20 mouse cellular contexts compared by ENCODE assay signal in genomic region chr12:5698778-5699454, GRCm38 (mm10).
DNase-seq lines count a peak whose midpoint lies in the region; ATAC-seq lines count a peak whose summit lies in the region.
"Had no signal": no experiment of that assay in that cellular context is flagged by ENCODE, and none has a peak within 500 bp of the region (broad histone marks: within the 10 kb centered on the region; RNA-seq: fewer than 3 reads in every experiment).

No protein-coding gene starts in this region.

- no peak overlapping the region for H3K4me3 ChIP-seq in forebrain, embryonic 15.5 days
- no peak overlapping the region for H3K4me3 ChIP-seq in forebrain, embryonic 11.5 days (ENCODE audit: low read depth, low read length)
- H3K4me3 ChIP-seq in midbrain, embryonic 13.5 days (replicated peaks), result no peak overlapping the region
- H3K4me3 ChIP-seq in midbrain, embryonic 11.5 days (ENCODE audit: low read depth, low read length), result no peak overlapping the region
- H3K4me3 ChIP-seq: left cerebral cortex, adult 2 months; limb, embryonic 13.5 days had no signal

- H3K36me3 ChIP-seq in forebrain, embryonic 15.5 days, result no peaks in the 10 kb centered on the region
- H3K36me3 ChIP-seq in forebrain, embryonic 11.5 days (ENCODE audit: control insufficient read depth, insufficient read depth, low read length), result no peaks in the 10 kb centered on the region
- no peaks in the 10 kb centered on the region for H3K36me3 ChIP-seq in midbrain, embryonic 13.5 days
- no peaks in the 10 kb centered on the region for H3K36me3 ChIP-seq in midbrain, embryonic 11.5 days (ENCODE audit: control insufficient read depth, insufficient read depth, low read length)
- H3K36me3 ChIP-seq: limb, embryonic 13.5 days had no signal

- peak; percentile 86 for ATAC-seq in forebrain, embryonic 15.5 days (replicated peaks)
- ATAC-seq in forebrain, embryonic 11.5 days (replicated peaks; ENCODE audit: low FRiP score), result no peak
- ATAC-seq in midbrain, embryonic 13.5 days, result peak; percentile 66; the same call in 1 of the 2 replicates
- no peak for ATAC-seq in midbrain, embryonic 11.5 days (ENCODE audit: low FRiP score)
- ATAC-seq: activated CD4-positive, CD25-positive, alpha-beta regulatory T cell, adult 4 months; inflammation-experienced regulatory T-cells, adult 6 months; Patski had no signal

- no peaks in the 10 kb centered on the region for H3K27me3 ChIP-seq in forebrain, embryonic 15.5 days
- H3K27me3 ChIP-seq in forebrain, embryonic 11.5 days (ENCODE audit: control insufficient read depth, insufficient read depth, low read length), result no peaks in the 10 kb centered on the region
- H3K27me3 ChIP-seq in midbrain, embryonic 13.5 days, result no peaks in the 10 kb centered on the region
- H3K27me3 ChIP-seq in midbrain, embryonic 11.5 days (ENCODE audit: control insufficient read depth, insufficient read depth, low read length), result no peaks in the 10 kb centered on the region
- H3K27me3 ChIP-seq: limb, embryonic 13.5 days had no signal

- H3K9me3 ChIP-seq in forebrain, embryonic 15.5 days, result no peaks in the 10 kb centered on the region
- no peaks in the 10 kb centered on the region for H3K9me3 ChIP-seq in forebrain, embryonic 11.5 days (ENCODE audit: control insufficient read depth, low read length)
- H3K9me3 ChIP-seq in midbrain, embryonic 13.5 days, result no peaks in the 10 kb centered on the region
- H3K9me3 ChIP-seq in midbrain, embryonic 11.5 days (ENCODE audit: control insufficient read depth, low read length), result no peaks in the 10 kb centered on the region
- H3K9me3 ChIP-seq: limb, embryonic 13.5 days had no signal

- peaks cover 21% of the 10 kb centered on the region for H3K4me1 ChIP-seq in forebrain, embryonic 15.5 days
- H3K4me1 ChIP-seq in forebrain, embryonic 11.5 days (replicated peaks; ENCODE audit: control insufficient read depth, insufficient read depth, low read length), result no peaks in the 10 kb centered on the region
- no peaks in the 10 kb centered on the region for H3K4me1 ChIP-seq in midbrain, embryonic 13.5 days (replicated peaks)
- no peaks in the 10 kb centered on the region for H3K4me1 ChIP-seq in midbrain, embryonic 11.5 days (ENCODE audit: control insufficient read depth, insufficient read depth, low read length)
- H3K4me1 ChIP-seq: limb, embryonic 13.5 days had no signal

- DNase-seq in forebrain, embryonic 11.5 days (ENCODE audit: low spot score), result no peak
- no peak for DNase-seq in midbrain, embryonic 11.5 days (ENCODE audit: low spot score, missing footprints)
- peak; percentile 45 for DNase-seq in brain, embryonic 18.5 days (ENCODE audit: low read depth, low spot score)
- peak; percentile 24 for DNase-seq in retina, postnatal 7 days (ENCODE audit: low read depth, low spot score)
- no peak for DNase-seq in MN1 (ENCODE audit: low spot score)
- DNase-seq: adrenal gland, postnatal 36 days; B cell, adult 2 months; cerebellum, adult 9-11 months; embryo, embryonic 11 days; gastrocnemius, postnatal 14 days; kidney, adult 8-10 months; kidney, postnatal 25 days; thymus, postnatal 4 days had no signal

- 20% methylated on average over 8 of the region's 8 CpGs for WGBS in forebrain, embryonic 15.5 days
- WGBS in forebrain, embryonic 11.5 days, result 83% methylated on average over 8 of the region's 8 CpGs
- WGBS in midbrain, embryonic 13.5 days, result 53% methylated on average over 8 of the region's 8 CpGs
- WGBS in midbrain, embryonic 11.5 days, result 87% methylated on average over 8 of the region's 8 CpGs

- no peak overlapping the region; the same call in 1 of the 2 replicates for H3K27ac ChIP-seq in forebrain, embryonic 15.5 days (replicated peaks)
- H3K27ac ChIP-seq in forebrain, embryonic 11.5 days (ENCODE audit: low read depth, low read length), result no peak overlapping the region
- H3K27ac ChIP-seq in midbrain, embryonic 13.5 days, result no peak overlapping the region
- H3K27ac ChIP-seq in midbrain, embryonic 11.5 days (ENCODE audit: low read depth, low read length), result no peak overlapping the region
- H3K27ac ChIP-seq: left cerebral cortex, adult 2 months; limb, embryonic 13.5 days had no signal

- no peak overlapping the region for H3K9ac ChIP-seq in forebrain, embryonic 15.5 days (replicated peaks)
- H3K9ac ChIP-seq in forebrain, embryonic 11.5 days (ENCODE audit: low read length), result no peak overlapping the region
- H3K9ac ChIP-seq in midbrain, embryonic 13.5 days (replicated peaks), result no peak overlapping the region
- H3K9ac ChIP-seq in midbrain, embryonic 11.5 days (ENCODE audit: low read length), result no peak overlapping the region
- H3K9ac ChIP-seq: limb, embryonic 13.5 days had no signal

- no peak overlapping the region for H3K4me2 ChIP-seq in forebrain, embryonic 15.5 days (replicated peaks)
- H3K4me2 ChIP-seq in forebrain, embryonic 11.5 days (ENCODE audit: low read depth, low read length, severe bottlenecking), result no peak overlapping the region
- H3K4me2 ChIP-seq in midbrain, embryonic 13.5 days (replicated peaks), result no peak overlapping the region
- H3K4me2 ChIP-seq in midbrain, embryonic 11.5 days, result no peak overlapping the region
- H3K4me2 ChIP-seq: limb, embryonic 13.5 days had no signal

Comparison
In these comparisons a context has a peak if more than half of its experiments do, and no peak if none do; other contexts are left out.
1. ATAC-seq: peak in forebrain, embryonic 15.5 days (single experiment) and midbrain, embryonic 13.5 days (single experiment); none in forebrain, embryonic 11.5 days (single experiment) and midbrain, embryonic 11.5 days (single experiment).
2. DNase-seq: peak in brain, embryonic 18.5 days (single experiment) and retina, postnatal 7 days (single experiment); none in forebrain, embryonic 11.5 days (single experiment), midbrain, embryonic 11.5 days (single experiment) and MN1 (single experiment).